Comparison of ENCODE assay signal across 8 mouse cellular contexts in genomic region chr16:14291223-14291622, GRCm38 (mm10). TPM values are rescaled to one million over a fixed set of nuclear protein-coding genes. Genes with fewer than 3 reads are reported as not detected.
DNase-seq lines count a peak whose midpoint lies in the region; ATAC-seq and TF ChIP-seq lines count a peak whose summit lies in the region.

Gene Myh11 (minus strand): TSS chr16:14291372.

- TF ChIP-seq CTCF in heart, postnatal 0 days (IDR thresholded peaks at IDR 0.05; ENCODE audit: low read depth): peak; percentile 60

- peaks cover 18% of the 10 kb centered on the region for H3K4me1 ChIP-seq in brown adipose tissue, adult 24 weeks (ENCODE audit: control insufficient read depth, insufficient read depth, insufficient read length, low read length)
- peaks cover 17% of the 10 kb centered on the region for H3K4me1 ChIP-seq in forebrain, embryonic 10.5 days
- H3K4me1 ChIP-seq in heart, postnatal 0 days (ENCODE audit: control insufficient read depth, insufficient read depth): peaks cover 14% of the 10 kb centered on the region; the same call in 1 of the 2 replicates

- H3K4me3 ChIP-seq in brown adipose tissue, adult 24 weeks (ENCODE audit: insufficient read depth, low read depth, low read length): peak within 1 kb of the TSS; percentile 41
- peak within 1 kb of the TSS; percentile 39 for H3K4me3 ChIP-seq in forebrain, embryonic 10.5 days
- peak within 1 kb of the TSS; percentile 35 for H3K4me3 ChIP-seq in heart, postnatal 0 days (ENCODE audit: low read depth, low read length)

- no peaks in the 10 kb centered on the region for H3K36me3 ChIP-seq in forebrain, embryonic 10.5 days (replicated peaks)
- no peaks in the 10 kb centered on the region for H3K36me3 ChIP-seq in heart, postnatal 0 days (replicated peaks; ENCODE audit: control insufficient read depth, insufficient read depth, low read length)

- H3K4me2 ChIP-seq in heart, postnatal 0 days (ENCODE audit: low read depth, low read length): peak within 1 kb of the TSS; percentile 59

- TF ChIP-seq EP300 in heart, postnatal 0 days (IDR thresholded peaks at IDR 0.05; ENCODE audit: low read depth): no peak

- WGBS in forebrain, embryonic 10.5 days: 7% methylated on average over 16 of the region's 16 CpGs
- 2% methylated on average over 16 of the region's 16 CpGs for WGBS in heart, postnatal 0 days

- 0 out of 2 replicates have a peak within 1 kb of the TSS, but pooled peaks have one; percentile 12 for H3K9ac ChIP-seq in heart, postnatal 0 days (replicated peaks; ENCODE audit: low read depth, low read length)

- DNase-seq in MN1 (ENCODE audit: low spot score): peak; percentile 62
- DNase-seq in forebrain, embryonic 10.5 days (ENCODE audit: extremely low spot score, low spot score): peak; percentile 54
- peak; percentile 78 for DNase-seq in heart, postnatal 0 days (ENCODE audit: low spot score)
- DNase-seq in kidney, postnatal 25 days: peak; percentile 77 to 80
- peak; percentile 90 to 93 for DNase-seq in lung, postnatal 4 days
- DNase-seq in right cerebral cortex, postnatal 14 days: peak; percentile 51

- peak; percentile 82 for ATAC-seq in heart, postnatal 0 days (ENCODE audit: insufficient read depth, low read depth)
- no peak for ATAC-seq in monocyte, adult 5-6 weeks (replicated peaks; ENCODE audit: insufficient number of reproducible peaks, low FRiP score, low TSS enrichment, poor library complexity, severe bottlenecking)

- H3K9me3 ChIP-seq in forebrain, embryonic 10.5 days: no peaks in the 10 kb centered on the region
- H3K9me3 ChIP-seq in heart, postnatal 0 days (replicated peaks; ENCODE audit: control insufficient read depth, low read length): no peaks in the 10 kb centered on the region

- H3K27ac ChIP-seq in brown adipose tissue, adult 24 weeks (replicated peaks; ENCODE audit: low read depth, low read length): peak within 1 kb of the TSS; percentile 6; the same call in 1 of the 2 replicates
- H3K27ac ChIP-seq in forebrain, embryonic 10.5 days: no peak within 1 kb of the TSS
- peak within 1 kb of the TSS; percentile 4; the same call in 1 of the 2 replicates for H3K27ac ChIP-seq in heart, postnatal 0 days (ENCODE audit: low read depth)

- peaks cover 37% of the 10 kb centered on the region for H3K27me3 ChIP-seq in forebrain, embryonic 10.5 days (ENCODE audit: poor library complexity, severe bottlenecking)
- peaks cover 49% of the 10 kb centered on the region for H3K27me3 ChIP-seq in heart, postnatal 0 days (ENCODE audit: control insufficient read depth, insufficient read depth, low read length)

RNA-seq across cellular contexts. Expression of gene Myh11, which starts in this region (rescaled TPM):
- polyA plus RNA-seq in brown adipose tissue, adult 24 weeks (2012; ENCODE audit: insufficient read depth, insufficient read length, missing spikeins): 5.9 and 11.0 TPM in 2 replicates
- polyA plus RNA-seq in forebrain, embryonic 10.5 days (2016; fragmentation: Nextera tagmentation; extraction: Ambion mirVana): 0.06 TPM in 1 of 2 replicates, not detected in the other
- 4.5 and 104 TPM in 2 replicates for total RNA-seq in heart, postnatal 0 days (2014; rRNA removed; ENCODE audit: low replicate concordance)
- 3.1 and 3.3 TPM in 2 replicates for polyA plus RNA-seq in heart, postnatal 0 days (2015; fragmentation: Nextera tagmentation; extraction: Ambion mirVana)
- 0.78 TPM in 1 of 3 replicates, not detected in the others for total RNA-seq in monocyte, adult 5-6 weeks (2017)

Comparison
In these comparisons a context has a peak if more than half of its experiments do, and no peak if none do; other contexts are left out.
1. Peak in DNase-seq and H3K4me3 ChIP-seq in forebrain, embryonic 10.5 days; RNA of the gene not detected or under 1 TPM.